Mouse (Mus musculus) hindbrain, embryonic 14.5 days (tissue): ENCODE results near the gene Fntb. TPM values are rescaled to one million over a fixed set of nuclear protein-coding genes. Genes with fewer than 3 reads are reported as not detected.

Source experiments
- ATAC-seq: fragments of 200-750 bp; cut with Nextera tagmentation; 2 replicates; pipeline ENCODE4 v1.8.0; 2017; ENCODE audit warnings: moderate number of reproducible peaks, mild to moderate bottlenecking, moderate TSS enrichment, moderate library complexity; ENCODE audit not compliant: low FRiP score
- DNase-seq: peaks from one replicate; pipeline ENCODE4 v3.0.0-alpha.2; 2015; ENCODE audit warnings: low spot score
- H3K27ac ChIP-seq: fragments of 300-500 bp; sonication (generic); 2 replicates; pipeline ENCODE4 v1.5.1; 2014; ENCODE audit warnings: mild to moderate bottlenecking, moderate library complexity
- H3K27me3 ChIP-seq: fragments of 300-500 bp; sonication (generic); 2 replicates; pipeline ENCODE4 v1.6.1; 2014; ENCODE audit warnings: mild to moderate bottlenecking, low read length, mixed read lengths; ENCODE audit not compliant: control insufficient read depth, insufficient read depth
- H3K36me3 ChIP-seq: fragments of 300-500 bp; sonication (generic); replicated peaks from 2 replicates; pipeline ENCODE4 v1.6.1; 2014; ENCODE audit not compliant: control insufficient read depth, insufficient read depth
- H3K4me1 ChIP-seq: fragments of 300-500 bp; sonication (generic); replicated peaks from 2 replicates; pipeline ENCODE4 v1.6.1; 2014; ENCODE audit warnings: antibody characterized with exemption, low read length, mixed read lengths; ENCODE audit not compliant: control insufficient read depth, insufficient read depth
- H3K4me2 ChIP-seq: fragments of 300-500 bp; sonication (generic); replicated peaks from 2 replicates; pipeline ENCODE4 v1.6.1; 2014; ENCODE audit warnings: mild to moderate bottlenecking, moderate library complexity
- H3K4me3 ChIP-seq: fragments of 300-500 bp; sonication (generic); replicated peaks from 2 replicates; pipeline ENCODE4 v1.5.1; 2014; ENCODE audit warnings: mild to moderate bottlenecking, low read length
- H3K9ac ChIP-seq: fragments of 300-500 bp; sonication (generic); 2 replicates; pipeline ENCODE4 v1.6.1; 2014
- H3K9me3 ChIP-seq: fragments of 300-500 bp; sonication (generic); 2 replicates; pipeline ENCODE4 v1.6.1; 2016; ENCODE audit warnings: low read length; ENCODE audit not compliant: control insufficient read depth
- WGBS: fragments of 180-500 bp; shearing (Covaris S2); extraction: QIAGEN DNeasy Blood & Tissue Kit; methylation state at CpG from one replicate; pipeline ENCODE4 v1.1.7; 2014; 5-methylcytosine and 5-hydroxymethylcytosine counted together
- polyA plus RNA-seq: library from polyadenylated mRNA; unstranded; fragments of >200 nt; fragmentation: Nextera tagmentation; extraction: Ambion mirVana; gene quantifications from 2 replicates; pipeline ENCODE4 v1.2.1, GENCODE M21; 2014

Gene Fntb
- polyA plus RNA-seq, 1 experiment from 2014 or later: 40.4 TPM

DNA sequence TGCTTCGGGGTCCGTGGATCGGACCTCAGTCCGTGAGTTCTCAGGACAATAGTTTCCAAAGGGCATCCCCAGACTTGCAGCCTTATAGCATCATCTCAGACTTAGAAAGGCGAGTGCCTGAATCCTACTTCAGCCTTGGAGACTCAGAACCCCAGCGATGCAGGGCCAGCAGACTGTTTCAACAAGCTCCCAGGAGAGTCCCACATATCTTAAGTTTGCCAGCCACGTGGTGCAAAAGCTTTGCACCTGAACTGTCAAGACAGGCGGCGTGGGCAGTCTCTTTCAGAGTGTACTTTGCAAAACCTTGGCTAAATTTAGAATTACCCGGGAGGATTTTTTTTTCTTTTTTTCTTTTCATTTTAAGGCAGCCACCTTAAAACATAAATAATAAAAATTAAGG lies 42.4 kb downstream of the Fntb start:
- no peak overlapping the region for H3K27ac ChIP-seq
- DNase-seq: no peak

GRCm38 (mm10) chr12:76810491-76810890 lies 45.1 kb downstream of the Fntb start:
- DNase-seq (no peak), ATAC-seq (no peak)
- Histone ChIP-seq H3K4me2 (no peak overlapping the region), H3K4me3 (no peak overlapping the region), H3K4me1 (no peaks in the 10 kb centered on the region), H3K36me3 (no peaks in the 10 kb centered on the region; the same call in 1 of the 2 replicates), H3K27me3 (no peaks in the 10 kb centered on the region), H3K9me3 (no peaks in the 10 kb centered on the region), H3K27ac (no peak overlapping the region), H3K9ac (no peak overlapping the region)
- 94% methylated on average over 5 of the region's 5 CpGs for WGBS

More for the DNA sequence above, 42.4 kb downstream of the Fntb start:
- no peaks in the 10 kb centered on the region; the same call in 1 of the 2 replicates for H3K36me3 ChIP-seq
- no peak overlapping the region for H3K4me3 ChIP-seq
- no peaks in the 10 kb centered on the region for H3K27me3 ChIP-seq
- no peak overlapping the region for H3K4me2 ChIP-seq
- no peak overlapping the region for H3K9ac ChIP-seq
- no peaks in the 10 kb centered on the region for H3K4me1 ChIP-seq
- 89% methylated on average over 10 of the region's 10 CpGs for WGBS
- no peak for ATAC-seq
- no peaks in the 10 kb centered on the region for H3K9me3 ChIP-seq

GRCm38 (mm10) chr12:76811006-76811405 lies 45.6 kb downstream of the Fntb start:
- no peaks in the 10 kb centered on the region for H3K27me3 ChIP-seq
- no peak overlapping the region for H3K4me2 ChIP-seq
- no peaks in the 10 kb centered on the region; the same call in 1 of the 2 replicates for H3K36me3 ChIP-seq
- WGBS: 94% methylated on average over 4 of the region's 4 CpGs
- H3K9ac ChIP-seq: no peak overlapping the region
- ATAC-seq (no peak), DNase-seq (no peak)
- no peak overlapping the region for H3K27ac ChIP-seq
- H3K4me1 ChIP-seq: no peaks in the 10 kb centered on the region
- H3K9me3 ChIP-seq: no peaks in the 10 kb centered on the region
- no peak overlapping the region for H3K4me3 ChIP-seq

- ATAC-seq (no peak), DNase-seq (no peak)
- Histone ChIP-seq H3K9ac (no peak overlapping the region), H3K27ac (no peak overlapping the region), H3K4me2 (no peak overlapping the region), H3K36me3 (no peaks in the 10 kb centered on the region; the same call in 1 of the 2 replicates), H3K4me1 (peaks cover 8% of the 10 kb centered on the region; the same call in 1 of the 2 replicates), H3K27me3 (no peaks in the 10 kb centered on the region), H3K9me3 (no peaks in the 10 kb centered on the region), H3K4me3 (no peak overlapping the region)
- WGBS: 81% methylated on average over 10 of the region's 10 CpGs
Observed at GRCm38 (mm10) chr12:76813543-76813942, 48.2 kb downstream of the Fntb start.

DNA sequence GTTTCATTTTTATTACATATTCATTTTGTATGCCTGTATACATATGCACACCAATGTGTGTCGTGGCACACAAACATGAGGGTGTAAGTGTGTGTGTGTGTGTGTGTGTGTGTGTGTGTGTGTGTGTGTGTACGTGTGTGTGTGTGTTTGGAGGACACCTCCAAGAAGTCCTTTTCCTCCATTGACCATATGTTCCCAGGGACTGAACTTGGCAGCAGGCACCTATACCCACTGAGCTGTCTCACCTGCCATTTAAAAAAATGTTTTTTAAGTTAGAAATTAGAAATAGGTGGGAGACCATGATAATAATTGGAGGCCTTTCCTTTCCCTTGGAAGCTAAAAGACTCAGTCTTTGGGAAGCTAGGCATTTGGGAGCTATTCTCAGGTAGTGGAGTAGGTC lies 48.7 kb downstream of the Fntb start:
- no peaks in the 10 kb centered on the region for H3K27me3 ChIP-seq
- no peak for DNase-seq

GRCm38 (mm10) chr12:76816720-76817119 lies 51.3 kb downstream of the Fntb start:
- Histone ChIP-seq H3K9me3 (no peaks in the 10 kb centered on the region), H3K27me3 (no peaks in the 10 kb centered on the region), H3K4me2 (no peak overlapping the region), H3K4me1 (peaks cover 28% of the 10 kb centered on the region), H3K9ac (no peak overlapping the region), H3K36me3 (no peaks in the 10 kb centered on the region; the same call in 1 of the 2 replicates), H3K27ac (no peak overlapping the region), H3K4me3 (no peak overlapping the region)
- no peak for DNase-seq
- no peak for ATAC-seq
- 63% methylated on average over 4 of the region's 4 CpGs for WGBS

More for the DNA sequence above, 48.7 kb downstream of the Fntb start:
- Histone ChIP-seq H3K9me3 (no peaks in the 10 kb centered on the region), H3K9ac (no peak overlapping the region), H3K4me3 (no peak overlapping the region), H3K36me3 (no peaks in the 10 kb centered on the region; the same call in 1 of the 2 replicates), H3K4me1 (peaks cover 8% of the 10 kb centered on the region; the same call in 1 of the 2 replicates), H3K27ac (no peak overlapping the region), H3K4me2 (no peak overlapping the region)
- no peak for ATAC-seq
- WGBS: 91% methylated on average over 2 of the region's 2 CpGs

GRCm38 (mm10) chr12:76817176-76817575 lies 51.8 kb downstream of the Fntb start:
- 52% methylated on average over 4 of the region's 4 CpGs for WGBS
- ATAC-seq (no peak), DNase-seq (no peak)
- Histone ChIP-seq H3K9ac (no peak overlapping the region), H3K27ac (no peak overlapping the region), H3K27me3 (no peaks in the 10 kb centered on the region), H3K4me1 (peaks cover 28% of the 10 kb centered on the region), H3K36me3 (no peaks in the 10 kb centered on the region), H3K9me3 (no peaks in the 10 kb centered on the region), H3K4me3 (no peak overlapping the region), H3K4me2 (no peak overlapping the region)

- H3K9ac ChIP-seq: no peak overlapping the region
- H3K4me2 ChIP-seq: no peak overlapping the region
- no peak overlapping the region for H3K27ac ChIP-seq
- H3K27me3 ChIP-seq: no peaks in the 10 kb centered on the region
- no peak for DNase-seq
- H3K9me3 ChIP-seq: no peaks in the 10 kb centered on the region
- H3K36me3 ChIP-seq: no peaks in the 10 kb centered on the region
- WGBS: 71% methylated on average over 4 of the region's 4 CpGs
- no peak for ATAC-seq
- peaks cover 33% of the 10 kb centered on the region for H3K4me1 ChIP-seq
- no peak overlapping the region for H3K4me3 ChIP-seq
Observed at GRCm38 (mm10) chr12:76818120-76818519, 52.7 kb downstream of the Fntb start.

DNA sequence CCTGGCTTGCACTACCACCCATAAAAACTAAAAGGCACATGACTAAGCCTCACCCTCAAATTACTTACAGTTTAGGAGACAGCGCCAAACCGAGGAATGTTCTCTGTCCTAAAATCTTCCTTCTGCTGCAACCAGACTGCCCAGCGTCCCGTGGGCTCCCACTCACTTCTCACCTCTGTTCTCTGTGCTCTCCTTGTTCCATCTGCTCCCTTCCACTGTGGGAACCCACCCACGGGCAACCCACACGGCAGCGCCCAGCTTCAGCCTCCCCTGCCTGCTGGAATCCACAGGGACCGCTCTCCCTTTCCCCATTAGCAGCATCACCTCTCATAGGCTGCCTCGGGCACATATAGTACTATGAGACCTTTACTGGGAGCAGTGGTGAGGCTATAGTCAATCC lies 53.5 kb downstream of the Fntb start:
- H3K4me2 ChIP-seq: no peak overlapping the region
- H3K9me3 ChIP-seq: no peaks in the 10 kb centered on the region
- no peak overlapping the region for H3K9ac ChIP-seq
- H3K36me3 ChIP-seq: no peaks in the 10 kb centered on the region
- H3K4me1 ChIP-seq: peaks cover 33% of the 10 kb centered on the region
- no peak overlapping the region for H3K4me3 ChIP-seq
- H3K27ac ChIP-seq: no peak overlapping the region
- ATAC-seq (no peak), DNase-seq (no peak)
- 87% methylated on average over 9 of the region's 9 CpGs for WGBS
- no peaks in the 10 kb centered on the region for H3K27me3 ChIP-seq

- no peak overlapping the region for H3K4me3 ChIP-seq
- ATAC-seq (no peak), DNase-seq (no peak)
- H3K27ac ChIP-seq: no peak overlapping the region
- WGBS: 76% methylated on average over 6 of the region's 6 CpGs
- 0 out of 2 replicates have a peak overlapping the region, but pooled peaks have one; percentile 71 for H3K4me2 ChIP-seq
- no peaks in the 10 kb centered on the region for H3K9me3 ChIP-seq
- H3K9ac ChIP-seq: no peak overlapping the region
- no peaks in the 10 kb centered on the region for H3K36me3 ChIP-seq
- peaks cover 33% of the 10 kb centered on the region for H3K4me1 ChIP-seq
- no peaks in the 10 kb centered on the region for H3K27me3 ChIP-seq
Observed at GRCm38 (mm10) chr12:76819816-76820215, 54.4 kb downstream of the Fntb start.
